Mouse (Mus musculus): ENCODE data around the gene Edc3.
"Not testable (repeated sequence)": the region's sequence is repeated elsewhere in the genome, so short reads cannot be mapped to it uniquely, and the experiment has no call there.

Edc3 gene

DNA sequence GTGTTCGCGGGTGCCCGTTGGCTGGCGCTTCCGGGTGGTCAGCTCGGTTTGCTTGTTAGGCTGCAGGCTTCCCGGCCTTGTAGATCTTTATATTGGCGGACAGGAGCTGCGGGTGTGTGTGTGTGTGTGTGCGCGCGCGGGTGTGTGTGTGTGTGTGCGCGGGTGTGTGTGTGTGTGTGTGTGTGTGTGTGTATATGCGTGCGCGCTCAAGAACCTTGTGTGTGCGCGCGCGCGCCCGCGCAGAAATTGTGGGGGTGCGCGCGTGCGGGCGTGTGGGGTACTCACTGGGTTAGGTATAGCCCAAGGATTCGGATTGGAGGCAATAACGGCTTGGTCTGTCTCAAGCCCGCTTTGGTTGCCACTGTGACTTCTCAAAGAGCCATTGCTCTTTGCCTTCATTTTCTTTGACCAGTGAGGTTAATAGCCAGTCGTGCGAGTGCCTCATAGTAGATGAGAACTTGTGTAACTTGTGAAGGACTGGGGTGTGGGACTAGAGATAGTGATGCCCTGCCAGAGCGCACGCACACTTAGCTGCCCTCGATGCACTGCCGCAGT, 457 bp downstream of the Edc3 start:
- DNase-seq, result peak; percentile 61 to 67

- not testable (repeated sequence) for DNase-seq
Observed at GRCm38 (mm10) chr9:57710214-57710613, 1.9 kb downstream of the Edc3 start.

GRCm38 (mm10) chr9:57712194-57712593, 3.9 kb downstream of the Edc3 start:
- DNase-seq, result no peak

- DNase-seq, result no peak
Observed at GRCm38 (mm10) chr9:57718408-57718807, 10.1 kb downstream of the Edc3 start.

DNA sequence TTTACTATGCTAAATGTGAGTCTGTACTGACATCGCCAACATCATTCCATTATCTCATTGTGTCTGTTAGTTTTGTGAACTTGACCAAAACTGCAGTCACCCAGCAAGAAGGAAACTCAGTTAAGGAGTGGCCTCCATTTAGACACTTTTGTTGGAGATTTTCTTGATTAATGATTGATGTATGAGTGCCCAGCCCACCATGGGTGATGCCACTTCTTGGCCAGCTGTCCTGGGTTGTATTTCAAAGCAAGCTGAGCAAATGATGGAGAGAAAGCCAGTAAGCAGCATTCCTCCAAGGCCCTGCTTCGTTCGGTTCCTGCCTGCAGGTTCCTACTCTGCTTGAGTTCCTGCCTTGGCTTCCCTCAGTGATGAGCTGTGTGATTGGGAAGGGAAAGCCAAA, 12.4 kb downstream of the Edc3 start:
- no peak for DNase-seq

DNA sequence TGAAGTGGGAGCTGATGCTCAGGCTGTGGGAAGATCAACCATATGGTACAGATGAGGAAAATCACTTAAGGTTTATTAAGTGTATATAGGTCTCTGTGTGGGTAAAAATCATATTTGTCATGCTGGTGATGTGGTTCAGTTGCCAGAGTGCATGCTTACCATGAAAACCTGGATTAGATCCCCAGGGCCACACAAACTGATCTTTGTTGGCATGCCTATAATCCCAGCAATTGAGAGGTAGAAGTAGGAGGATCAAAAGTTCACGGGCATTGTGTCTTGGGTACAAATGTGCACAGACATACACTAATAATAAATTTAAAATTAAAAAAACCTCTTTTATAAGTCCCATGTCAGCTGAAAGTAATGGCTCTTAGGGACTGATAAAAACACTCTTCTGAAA, 14.0 kb downstream of the Edc3 start:
- DNase-seq, result no peak

GRCm38 (mm10) chr9:57723315-57723715, 15.0 kb downstream of the Edc3 start:
- DNase-seq, result peak; percentile 72 to 86

GRCm38 (mm10) chr9:57723796-57724195, 15.5 kb downstream of the Edc3 start:
- no peak for DNase-seq

DNA sequence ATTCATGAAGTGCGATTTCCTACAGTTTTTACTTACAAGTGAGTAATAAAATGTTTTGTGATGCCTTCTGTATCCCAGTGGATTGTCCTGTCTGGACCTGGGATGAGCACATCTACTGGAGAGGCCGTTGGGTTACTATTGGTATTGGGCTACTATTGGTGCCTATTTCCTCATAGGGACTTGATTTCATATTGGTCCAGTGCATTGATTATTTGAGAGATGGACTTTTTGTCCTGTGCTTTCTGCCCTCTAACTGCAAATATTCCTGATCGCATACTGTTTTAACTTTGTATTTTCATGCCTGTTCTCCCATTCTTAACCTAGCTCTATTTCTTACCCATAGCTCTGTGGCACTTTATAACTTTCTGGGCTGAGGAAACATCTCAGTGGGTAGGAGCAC, 16.4 kb downstream of the Edc3 start:
- no peak for DNase-seq

DNA sequence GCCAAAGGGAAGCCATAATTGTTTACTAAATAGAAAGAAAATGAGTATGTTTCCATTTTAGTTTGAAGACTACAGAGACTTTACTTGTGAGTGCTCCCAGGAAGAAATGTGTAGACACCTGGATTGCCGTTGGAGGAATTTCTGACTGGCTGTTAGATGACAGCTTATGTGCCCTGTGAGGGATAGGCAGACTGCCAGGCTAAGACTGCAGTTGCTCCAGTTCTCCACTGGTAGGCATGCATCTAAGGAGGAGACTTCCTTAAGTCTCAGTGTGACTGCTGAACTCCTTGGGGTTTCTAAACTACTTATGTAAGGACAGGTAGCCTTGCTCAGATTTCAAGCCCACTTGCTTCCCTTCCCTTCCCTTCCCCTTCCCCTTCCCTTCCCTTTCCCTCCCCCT, 20.0 kb downstream of the Edc3 start:
- DNase-seq, result no peak

DNA sequence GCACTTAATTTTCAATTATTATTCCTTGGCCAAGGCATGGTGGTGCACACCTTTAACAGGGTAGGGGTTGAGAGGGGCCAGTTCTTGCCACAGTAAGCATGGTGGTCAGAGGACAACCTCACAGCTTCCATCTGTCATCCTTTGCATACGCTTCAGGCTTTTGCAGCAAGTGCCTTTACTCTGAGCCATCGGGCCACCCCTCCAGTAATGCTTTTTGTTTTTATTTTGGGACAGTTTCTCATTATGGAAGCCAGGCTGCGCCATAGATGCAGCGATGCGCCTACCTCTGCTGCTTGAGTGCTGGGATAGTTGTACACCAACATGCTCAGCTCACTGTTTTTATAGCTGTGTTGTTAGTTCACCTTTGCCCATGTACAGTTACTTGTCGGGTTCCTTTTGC, 25.3 kb downstream of the Edc3 start:
- no peak for DNase-seq

- no peak for DNase-seq
Observed at GRCm38 (mm10) chr9:57739863-57740262, 31.5 kb downstream of the Edc3 start.

DNA sequence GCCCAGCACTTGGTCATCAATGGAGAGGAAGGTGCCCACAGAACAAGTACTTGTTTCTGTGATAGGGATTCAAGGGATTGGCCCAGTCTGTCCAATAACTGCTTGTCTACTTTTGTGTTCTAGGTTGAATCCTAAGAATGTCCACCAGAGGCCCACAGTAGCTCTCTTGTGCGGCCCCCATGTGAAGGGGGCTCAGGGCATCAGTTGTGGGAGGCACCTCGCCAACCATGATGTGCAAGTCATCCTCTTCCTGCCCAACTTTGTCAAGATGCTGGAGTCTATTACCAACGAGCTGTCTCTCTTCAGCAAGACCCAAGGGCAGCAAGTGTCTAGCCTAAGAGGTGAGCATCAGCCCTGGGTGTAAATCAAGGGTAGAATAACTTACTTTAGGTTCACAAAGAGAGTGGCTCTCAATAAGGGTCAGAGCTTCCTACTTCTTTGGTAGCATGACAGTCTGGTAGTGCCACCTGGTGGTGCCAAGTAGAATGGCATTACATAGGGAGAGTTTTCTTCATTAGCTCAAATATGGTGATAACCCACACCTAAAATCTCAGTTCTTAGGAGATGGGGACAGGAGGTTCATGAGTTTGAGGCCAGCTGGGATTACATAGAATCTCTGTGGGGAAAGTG, 36.2 kb downstream of the Edc3 start:
- DNase-seq, result peak in 1 of 2 experiments; percentile 68

DNA sequence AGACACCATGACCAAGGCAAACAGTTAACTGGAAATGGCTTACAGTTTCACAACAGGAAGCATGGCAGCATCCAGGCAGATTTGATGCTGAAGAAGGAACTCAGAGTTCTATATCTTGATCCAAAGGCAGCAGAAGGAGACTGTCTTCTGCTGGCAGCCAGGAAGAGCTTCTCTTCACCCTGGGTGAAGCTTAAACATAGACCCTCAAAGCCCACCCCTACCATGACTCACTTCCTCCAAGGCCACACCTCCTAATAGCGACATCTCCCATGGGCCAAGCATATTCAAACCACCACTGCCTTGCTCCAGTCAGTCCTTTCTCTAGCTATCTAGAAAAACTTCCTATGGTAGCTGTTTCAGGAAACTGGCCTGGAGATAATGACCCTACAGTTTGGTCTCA, 38.7 kb downstream of the Edc3 start:
- no peak for DNase-seq

DNA sequence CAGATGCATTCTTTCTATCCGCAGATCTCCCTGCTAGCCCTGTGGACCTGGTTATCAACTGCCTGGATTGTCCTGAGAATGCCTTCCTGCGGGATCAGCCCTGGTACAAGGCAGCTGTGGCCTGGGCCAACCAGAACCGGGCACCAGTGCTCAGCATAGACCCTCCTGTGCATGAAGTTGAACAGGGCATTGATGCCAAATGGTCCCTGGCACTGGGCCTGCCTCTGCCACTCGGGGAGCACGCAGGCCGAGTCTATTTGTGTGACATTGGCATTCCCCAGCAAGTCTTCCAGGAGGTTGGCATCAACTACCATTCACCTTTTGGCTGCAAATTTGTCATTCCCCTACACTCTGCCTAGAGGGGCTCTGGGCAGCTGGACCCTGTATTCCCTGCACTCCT, 39.8 kb downstream of the Edc3 start:
- DNase-seq, result no peak

DNA sequence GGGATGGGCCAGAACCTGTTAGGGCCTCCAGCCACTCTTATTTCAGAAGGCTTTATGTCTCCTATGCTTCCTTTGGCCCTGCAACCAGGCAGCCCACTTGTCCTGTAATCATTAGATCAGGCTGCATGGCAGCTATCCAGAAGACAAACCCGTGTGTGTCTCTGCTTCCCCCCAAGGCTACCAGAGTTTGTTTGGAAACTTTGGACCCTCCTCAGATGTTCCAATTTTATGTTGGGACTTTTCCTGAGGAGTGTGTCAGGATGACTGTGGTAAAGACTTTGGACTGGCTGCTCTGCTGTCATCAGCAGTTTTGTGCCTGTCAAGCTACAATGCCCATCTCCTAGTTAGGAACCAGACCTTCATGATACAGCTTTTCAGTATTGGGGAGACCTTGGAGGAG, 40.5 kb downstream of the Edc3 start:
- no peak for DNase-seq

DNA sequence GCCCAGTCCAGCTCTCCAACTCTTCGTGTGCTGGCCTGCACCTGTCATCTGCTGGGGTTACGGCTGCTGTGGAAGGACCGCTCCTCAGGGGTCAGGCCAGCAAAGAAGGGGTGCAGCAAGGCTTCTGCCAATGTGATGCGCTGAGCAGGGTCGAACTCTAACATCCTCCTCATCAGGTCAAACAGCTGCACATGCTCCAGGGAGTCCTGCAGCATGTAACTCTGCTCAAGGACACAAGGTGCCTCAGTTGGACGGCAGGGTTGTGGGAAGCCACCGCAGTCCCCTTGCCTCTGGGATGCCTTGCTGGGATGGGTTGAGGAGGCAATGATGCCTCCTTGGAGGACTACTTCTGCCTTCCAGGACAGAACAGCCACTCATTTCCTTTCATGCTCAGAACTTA, 42.6 kb downstream of the Edc3 start:
- no peak for DNase-seq

DNA sequence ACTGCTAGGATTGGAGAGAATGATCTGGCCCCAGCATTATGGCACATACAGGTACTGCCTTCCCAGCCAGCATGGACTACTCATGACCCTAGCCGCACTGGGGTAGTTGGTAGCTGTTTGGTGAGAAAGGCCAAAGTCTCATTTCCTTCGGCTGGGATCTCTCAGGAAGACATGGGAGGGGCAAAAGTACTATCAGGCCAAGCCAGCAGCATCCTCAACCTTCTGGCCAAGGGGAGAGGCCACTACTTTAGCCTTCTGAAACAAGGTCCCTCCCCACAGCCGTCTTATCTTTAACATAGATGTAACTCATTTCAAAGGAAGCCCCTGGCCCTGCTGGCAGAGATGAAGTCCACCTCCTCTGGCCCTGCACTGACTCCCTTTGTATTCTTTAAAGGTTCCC, 49.2 kb downstream of the Edc3 start:
- DNase-seq, result no peak

DNA sequence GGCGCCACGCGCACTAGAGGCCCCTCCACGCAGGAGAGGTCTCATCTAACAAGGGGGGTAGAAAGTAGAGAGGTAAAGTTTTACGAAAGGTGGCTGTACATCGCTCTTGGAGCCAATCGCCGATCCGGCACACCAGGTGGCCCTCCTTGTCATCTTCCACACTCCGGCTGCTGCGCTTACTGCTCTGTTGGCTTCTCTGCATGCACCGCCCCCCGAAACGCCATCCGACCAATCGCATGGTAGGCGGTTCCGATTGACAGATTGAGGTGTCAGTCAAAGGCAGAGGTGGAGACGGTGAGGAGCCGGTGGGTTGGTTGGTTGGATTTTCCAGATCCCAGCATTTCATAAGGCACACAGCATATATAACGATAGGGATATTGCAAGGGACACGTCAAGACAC, 50.2 kb downstream of the Edc3 start:
- no peak for DNase-seq

DNA sequence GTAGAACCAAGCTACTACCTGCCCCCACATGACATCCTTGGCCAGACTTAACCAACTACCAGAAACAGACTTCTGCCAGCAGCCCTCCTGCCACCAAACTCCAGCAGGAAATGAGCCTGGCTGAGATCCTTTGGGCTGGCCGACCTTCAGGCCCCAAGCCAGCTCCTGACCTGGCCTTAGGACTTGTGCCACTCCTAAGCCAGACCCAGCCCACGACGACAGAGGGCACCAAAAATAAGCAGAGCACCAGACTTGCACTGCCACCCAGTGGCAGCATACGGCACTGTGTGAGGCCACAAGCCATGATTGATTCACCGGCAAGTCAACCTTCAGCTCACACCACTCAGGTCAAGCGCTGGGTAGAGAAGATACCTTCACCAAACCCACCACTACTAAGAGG, 50.9 kb downstream of the Edc3 start:
- DNase-seq, result peak; percentile 81 to 83

- no peak for DNase-seq
Observed at GRCm38 (mm10) chr9:57760416-57761146, 52.2 kb downstream of the Edc3 start.

- DNase-seq, result no peak
Observed at GRCm38 (mm10) chr9:57761563-57762551, 53.5 kb downstream of the Edc3 start.

GRCm38 (mm10) chr9:57762563-57762991, 54.2 kb downstream of the Edc3 start:
- peak; percentile 63 to 72 for DNase-seq
